Mouse (Mus musculus): ENCODE results near the gene Tex37. TPM values are rescaled to one million over a fixed set of nuclear protein-coding genes. Genes with fewer than 3 reads are reported as not detected.
A peak's percentile ranks its signal among the peaks of the same experiment; 100 is the strongest.

Tex37 gene
- not detected in 2 replicates for polyA plus RNA-seq (2012; rRNA removed)

DNA sequence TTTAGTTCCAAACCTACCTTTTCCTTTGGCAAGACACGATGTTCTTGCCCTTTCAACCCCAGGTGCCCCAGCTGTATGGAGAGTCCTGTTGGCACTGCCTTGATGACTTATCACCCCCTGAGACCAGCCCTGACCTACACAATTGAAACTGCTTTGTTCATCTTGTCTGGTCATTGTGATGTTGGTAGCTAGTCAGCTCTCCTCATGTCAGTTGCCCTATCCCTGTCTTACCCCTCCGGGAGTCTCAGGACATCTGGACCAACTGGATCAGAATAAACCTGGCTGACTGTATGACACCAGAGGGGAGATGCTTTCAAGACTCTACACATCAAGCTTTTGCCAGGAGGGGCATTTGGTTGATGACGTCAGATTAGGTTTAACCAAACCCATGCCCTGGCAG, at the start of gene Tex37:
Gene Tex37 (minus strand): TSS at position 101 of the 400 bp plus-strand sequence.
- WGBS: 82% methylated on average over 3 of the region's 3 CpGs
- H3K4me3 ChIP-seq (ENCODE audit: low read depth, low read length): no peak within 1 kb of the TSS

DNA sequence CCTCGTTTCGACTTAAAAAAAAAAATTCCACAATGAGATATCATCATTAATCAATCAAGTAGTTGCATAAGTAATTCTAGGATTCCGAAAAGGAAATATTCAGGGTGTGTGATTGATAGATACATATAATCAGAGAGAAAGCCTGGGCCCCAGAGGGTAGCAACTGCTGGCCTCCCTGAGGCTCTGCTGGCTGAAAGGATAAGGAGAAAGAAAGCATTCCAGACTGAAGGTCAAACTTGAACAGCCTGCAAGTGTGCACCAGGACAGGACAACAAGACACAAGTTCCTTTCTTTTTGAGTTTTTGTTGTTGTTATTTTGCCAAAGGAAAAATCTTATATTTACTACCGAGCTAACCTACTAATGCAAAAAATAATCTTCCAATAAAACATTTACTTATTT, 49.6 kb upstream of the Tex37 start:
- H3K36me3 ChIP-seq (ENCODE audit: control insufficient read depth, insufficient read depth, low read length): no peaks in the 10 kb centered on the region
- TF ChIP-seq CTCF (IDR thresholded peaks at IDR 0.05; ENCODE audit: extremely low read depth, insufficient read length, insufficient replicate concordance, low read depth, low read length) (no peak), POLR2A (IDR thresholded peaks at IDR 0.05; ENCODE audit: low read depth, low read length) (no peak)
- 58% methylated on average over 4 of the region's 4 CpGs for WGBS
- H3K4me1 ChIP-seq (ENCODE audit: control insufficient read depth, insufficient read depth, insufficient read length, low read length): no peaks in the 10 kb centered on the region
- H3K27ac ChIP-seq (ENCODE audit: insufficient read depth, low read depth, low read length): no peak overlapping the region
- H3K27me3 ChIP-seq (ENCODE audit: control insufficient read depth, insufficient read depth, low read length): peaks cover 6% of the 10 kb centered on the region; the same call in 1 of the 2 replicates
- H3K4me3 ChIP-seq (ENCODE audit: low read depth, low read length): no peak overlapping the region

More for the DNA sequence above, at the start of gene Tex37:
- H3K27me3 ChIP-seq (ENCODE audit: control insufficient read depth, insufficient read depth, low read length): no peaks in the 10 kb centered on the region
- H3K36me3 ChIP-seq (ENCODE audit: control insufficient read depth, insufficient read depth, low read length): no peaks in the 10 kb centered on the region
- H3K27ac ChIP-seq (ENCODE audit: insufficient read depth, low read depth, low read length): no peak within 1 kb of the TSS
- H3K4me1 ChIP-seq (ENCODE audit: control insufficient read depth, insufficient read depth, insufficient read length, low read length): no peaks in the 10 kb centered on the region
- no peak for TF ChIP-seq CTCF (IDR thresholded peaks at IDR 0.05; ENCODE audit: extremely low read depth, insufficient read length, insufficient replicate concordance, low read depth, low read length)
- TF ChIP-seq POLR2A (IDR thresholded peaks at IDR 0.05; ENCODE audit: low read depth, low read length): no peak

DNA sequence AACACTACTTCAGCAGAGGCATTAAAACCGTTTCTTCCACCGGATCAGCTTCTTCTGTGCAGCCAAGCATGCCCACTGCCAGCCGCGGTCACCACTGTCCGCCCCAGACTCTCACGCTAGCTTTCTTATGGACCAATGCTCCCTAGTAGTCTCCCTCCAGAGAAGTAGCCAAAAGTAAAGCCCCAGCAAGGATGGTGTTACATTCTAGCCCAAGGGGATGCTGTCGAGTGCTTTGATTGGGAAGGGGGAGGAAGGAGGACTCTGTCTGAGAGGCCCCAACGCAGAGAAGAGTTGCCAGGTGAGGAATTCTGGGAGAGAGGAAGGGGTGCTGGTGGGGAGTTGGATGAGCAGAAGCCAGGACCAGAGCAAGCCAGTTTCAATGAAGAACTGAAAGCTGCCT, 48.7 kb upstream of the Tex37 start:
- Histone ChIP-seq H3K4me1 (ENCODE audit: control insufficient read depth, insufficient read depth, insufficient read length, low read length) (no peaks in the 10 kb centered on the region), H3K4me3 (ENCODE audit: low read depth, low read length) (no peak overlapping the region), H3K27ac (ENCODE audit: insufficient read depth, low read depth, low read length) (no peak overlapping the region), H3K27me3 (ENCODE audit: control insufficient read depth, insufficient read depth, low read length) (peaks cover 6% of the 10 kb centered on the region; the same call in 1 of the 2 replicates), H3K36me3 (ENCODE audit: control insufficient read depth, insufficient read depth, low read length) (no peaks in the 10 kb centered on the region)
- WGBS: 20% methylated on average over 8 of the region's 8 CpGs
- no peak for TF ChIP-seq CTCF (IDR thresholded peaks at IDR 0.05; ENCODE audit: extremely low read depth, insufficient read length, insufficient replicate concordance, low read depth, low read length)
- no peak for TF ChIP-seq POLR2A (IDR thresholded peaks at IDR 0.05; ENCODE audit: low read depth, low read length)

DNA sequence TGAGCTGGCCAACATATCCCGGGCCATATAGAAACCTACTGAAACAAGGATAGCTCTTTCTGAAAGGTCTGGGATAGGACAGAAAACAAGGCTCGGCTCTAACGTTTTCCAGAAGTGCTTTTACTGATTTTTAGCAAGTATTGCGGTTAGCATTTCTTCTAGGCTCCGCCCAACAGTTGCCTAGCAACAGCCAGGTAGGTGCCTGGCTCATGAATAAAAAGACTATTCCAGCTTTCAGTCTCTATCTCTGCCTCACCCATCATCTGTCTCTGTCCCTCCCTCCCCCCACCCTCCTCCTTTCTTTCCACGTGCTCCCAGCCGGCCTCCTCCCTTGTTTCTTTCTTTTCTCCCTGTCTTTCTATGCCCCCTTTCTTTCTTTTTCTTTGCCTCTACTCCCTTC, 47.0 kb upstream of the Tex37 start:
- H3K27ac ChIP-seq (ENCODE audit: insufficient read depth, low read depth, low read length): no peak overlapping the region
- TF ChIP-seq POLR2A (IDR thresholded peaks at IDR 0.05; ENCODE audit: low read depth, low read length): no peak
- no peak for TF ChIP-seq CTCF (IDR thresholded peaks at IDR 0.05; ENCODE audit: extremely low read depth, insufficient read length, insufficient replicate concordance, low read depth, low read length)
- peaks cover 6% of the 10 kb centered on the region; the same call in 1 of the 2 replicates for H3K27me3 ChIP-seq (ENCODE audit: control insufficient read depth, insufficient read depth, low read length)
- no peaks in the 10 kb centered on the region for H3K4me1 ChIP-seq (ENCODE audit: control insufficient read depth, insufficient read depth, insufficient read length, low read length)
- 28% methylated on average over 7 of the region's 7 CpGs for WGBS
- no peaks in the 10 kb centered on the region for H3K36me3 ChIP-seq (ENCODE audit: control insufficient read depth, insufficient read depth, low read length)
- H3K4me3 ChIP-seq (ENCODE audit: low read depth, low read length): no peak overlapping the region

DNA sequence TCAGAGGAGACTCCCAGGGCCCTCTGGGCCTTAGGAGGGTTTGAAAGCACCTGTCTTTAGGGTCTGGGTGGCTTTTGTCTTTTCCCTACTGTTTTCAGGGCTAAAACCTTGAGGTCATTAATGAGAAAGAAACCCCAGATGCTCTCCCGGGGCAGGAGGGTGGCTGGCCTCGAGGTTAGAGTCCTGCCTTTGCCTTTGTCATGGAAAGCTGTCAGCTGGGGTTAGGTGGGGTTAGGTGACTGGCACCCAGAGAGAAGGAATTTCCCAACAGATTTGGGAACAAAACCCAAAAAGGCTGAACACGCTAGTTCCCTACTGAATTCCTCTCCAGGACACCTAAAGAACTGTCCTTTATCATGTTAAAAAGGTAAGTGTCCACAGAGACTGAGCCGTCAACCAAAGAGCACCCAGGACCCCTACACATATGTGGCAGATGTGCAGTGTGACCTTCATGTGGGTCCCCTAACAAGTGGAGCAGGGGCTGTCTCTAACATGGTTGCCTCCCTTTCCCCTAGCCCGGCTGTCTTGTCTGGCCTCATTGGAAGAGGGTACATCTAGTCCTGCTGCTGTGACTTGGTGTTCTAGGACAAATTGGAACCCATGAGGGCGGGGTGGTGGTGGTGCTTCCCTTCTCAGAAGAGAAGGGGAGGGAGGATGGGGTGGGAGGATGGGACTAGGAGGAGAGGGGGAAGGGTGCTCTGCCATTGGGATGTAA, 45.5 kb upstream of the Tex37 start:
- Histone ChIP-seq H3K36me3 (ENCODE audit: control insufficient read depth, insufficient read depth, low read length) (no peaks in the 10 kb centered on the region), H3K27me3 (ENCODE audit: control insufficient read depth, insufficient read depth, low read length) (peaks cover 6% of the 10 kb centered on the region; the same call in 1 of the 2 replicates), H3K4me3 (ENCODE audit: low read depth, low read length) (no peak overlapping the region), H3K4me1 (ENCODE audit: control insufficient read depth, insufficient read depth, insufficient read length, low read length) (no peaks in the 10 kb centered on the region), H3K27ac (ENCODE audit: insufficient read depth, low read depth, low read length) (no peak overlapping the region)
- 67% methylated on average over 6 of the region's 6 CpGs for WGBS
- TF ChIP-seq CTCF (IDR thresholded peaks at IDR 0.05; ENCODE audit: extremely low read depth, insufficient read length, insufficient replicate concordance, low read depth, low read length) (no peak), POLR2A (IDR thresholded peaks at IDR 0.05; ENCODE audit: low read depth, low read length) (no peak)

DNA sequence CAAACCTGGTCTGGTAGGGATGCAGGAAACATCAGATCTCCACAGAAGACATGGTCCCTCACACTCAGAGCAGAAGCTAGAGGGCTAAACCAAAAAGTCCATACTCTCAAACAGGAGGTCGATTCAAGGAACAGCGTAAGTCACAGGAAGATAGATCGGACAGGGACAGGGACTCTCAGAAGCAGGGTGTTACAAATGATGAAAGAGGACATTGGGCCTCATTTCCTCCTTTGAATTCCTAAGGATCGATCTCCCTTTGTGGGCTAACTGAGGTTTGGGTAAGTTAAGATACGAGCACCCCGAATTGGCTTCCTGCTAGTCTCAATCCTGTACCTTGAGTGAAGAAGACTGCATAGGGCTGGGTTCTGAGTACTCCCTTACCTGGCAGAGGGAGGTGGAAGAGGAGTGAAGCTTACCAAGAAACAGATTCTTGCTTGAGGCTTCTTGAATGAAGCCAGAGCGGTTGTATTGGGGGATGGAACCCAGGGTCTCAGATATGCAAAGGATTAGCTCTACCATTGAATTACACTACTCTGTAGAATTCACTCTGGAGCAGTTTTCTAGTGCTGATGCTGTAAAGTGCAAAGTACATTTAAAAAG, 38.7 kb upstream of the Tex37 start:
- 25% methylated on average over 7 of the region's 7 CpGs for WGBS
- no peaks in the 10 kb centered on the region for H3K36me3 ChIP-seq (ENCODE audit: control insufficient read depth, insufficient read depth, low read length)
- H3K27ac ChIP-seq (ENCODE audit: insufficient read depth, low read depth, low read length): no peak overlapping the region
- H3K4me1 ChIP-seq (ENCODE audit: control insufficient read depth, insufficient read depth, insufficient read length, low read length): peaks cover 5% of the 10 kb centered on the region
- TF ChIP-seq POLR2A (IDR thresholded peaks at IDR 0.05; ENCODE audit: low read depth, low read length) (no peak), CTCF (IDR thresholded peaks at IDR 0.05; ENCODE audit: extremely low read depth, insufficient read length, insufficient replicate concordance, low read depth, low read length) (no peak)
- H3K27me3 ChIP-seq (ENCODE audit: control insufficient read depth, insufficient read depth, low read length): peaks cover 37% of the 10 kb centered on the region
- no peak overlapping the region for H3K4me3 ChIP-seq (ENCODE audit: low read depth, low read length)

DNA sequence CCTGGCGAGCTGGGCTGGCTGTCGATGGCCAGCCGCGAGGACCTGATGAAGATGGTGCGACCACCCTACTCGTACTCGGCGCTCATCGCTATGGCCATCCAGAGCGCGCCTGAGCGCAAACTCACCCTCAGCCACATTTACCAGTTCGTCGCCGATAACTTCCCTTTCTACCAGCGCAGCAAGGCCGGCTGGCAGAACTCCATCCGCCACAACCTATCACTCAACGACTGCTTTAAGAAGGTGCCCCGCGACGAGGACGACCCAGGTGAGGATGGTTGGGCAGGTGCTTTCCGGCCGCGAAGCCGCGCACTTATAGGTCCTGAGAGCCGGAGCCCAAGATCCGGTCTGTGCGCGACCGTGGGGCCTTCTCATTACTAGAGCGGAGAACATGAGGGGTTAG, 38.2 kb upstream of the Tex37 start:
- peak overlapping the region; percentile 58; the same call in 1 of the 2 replicates for H3K4me3 ChIP-seq (ENCODE audit: low read depth, low read length)
- WGBS: 2% methylated on average over 34 of the region's 34 CpGs
- peaks cover 40% of the 10 kb centered on the region for H3K27me3 ChIP-seq (ENCODE audit: control insufficient read depth, insufficient read depth, low read length)
- no peaks in the 10 kb centered on the region for H3K36me3 ChIP-seq (ENCODE audit: control insufficient read depth, insufficient read depth, low read length)
- H3K27ac ChIP-seq (ENCODE audit: insufficient read depth, low read depth, low read length): no peak overlapping the region
- H3K4me1 ChIP-seq (ENCODE audit: control insufficient read depth, insufficient read depth, insufficient read length, low read length): peaks cover 5% of the 10 kb centered on the region
- TF ChIP-seq POLR2A (IDR thresholded peaks at IDR 0.05; ENCODE audit: low read depth, low read length): no peak
- TF ChIP-seq CTCF (IDR thresholded peaks at IDR 0.05; ENCODE audit: extremely low read depth, insufficient read length, insufficient replicate concordance, low read depth, low read length): no peak
